Mouse (Mus musculus) kidney, adult 2 months (tissue): ENCODE measurements around the gene Ankrd33b.

ENCODE experiments used
- CTCF ChIP-seq: fragments of 200-500 bp; conservative IDR thresholded peaks from 2 replicates; pipeline ENCODE4 v1.5.1; 2011; ENCODE audit warnings: low read depth, mild to moderate bottlenecking, control low read depth, low read length, moderate library complexity, mixed read lengths; ENCODE audit not compliant: insufficient read depth, insufficient read length
- POLR2A ChIP-seq: fragments of 200-500 bp; IDR thresholded peaks from one replicate; pipeline ENCODE4 v1.6.1; 2011; ENCODE audit warnings: low read depth, low read length, control low read depth

GRCm38 (mm10) chr15:31273509-31273908 lies 94.0 kb downstream of the Ankrd33b start:
- TF ChIP-seq POLR2A (no peak), CTCF (no peak)
